Comparison of ENCODE assay signal across 17 mouse cellular contexts in the genomic region with DNA sequence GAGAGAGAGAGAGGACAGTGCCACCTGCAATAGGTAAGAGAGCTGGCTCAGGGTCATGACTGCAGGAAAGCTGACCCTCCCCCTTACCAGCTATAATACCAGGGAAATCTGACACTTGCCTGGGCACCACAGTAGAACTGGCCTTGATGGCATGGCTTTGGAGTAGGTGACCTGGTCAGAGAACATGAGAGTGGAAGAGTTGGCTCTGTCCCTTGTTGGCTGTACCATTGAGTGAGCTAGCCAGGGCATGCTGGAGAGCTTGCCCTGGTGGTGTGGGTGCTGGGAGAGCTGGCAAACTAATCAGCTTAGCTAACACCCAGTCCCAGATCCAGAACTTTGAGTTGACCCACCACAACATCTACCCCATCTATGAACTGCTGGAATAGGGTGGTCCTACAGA.
"Had no signal": no experiment of that assay in that cellular context is flagged by ENCODE, and none has a peak within 500 bp of the region (broad histone marks: within the 10 kb centered on the region; RNA-seq: fewer than 3 reads in every experiment).

No protein-coding gene starts in this region.

- H3K9me3 ChIP-seq: limb, embryonic 12.5 days; liver, embryonic 15.5 days; midbrain, embryonic 10.5 days; neural tube, embryonic 12.5 days had no signal

- H3K27me3 ChIP-seq: limb, embryonic 12.5 days; liver, embryonic 15.5 days; neural tube, embryonic 12.5 days had no signal

- ATAC-seq: lung, postnatal 0 days had no signal

- H3K9ac ChIP-seq: limb, embryonic 12.5 days; liver, embryonic 15.5 days; neural tube, embryonic 12.5 days had no signal

- H3K27ac ChIP-seq: kidney, postnatal 0 days; limb, embryonic 12.5 days; liver, embryonic 15.5 days; midbrain, embryonic 10.5 days; neural tube, embryonic 12.5 days; stomach, postnatal 0 days had no signal

- H3K4me1 ChIP-seq: limb, embryonic 12.5 days; liver, embryonic 15.5 days; midbrain, embryonic 10.5 days; neural tube, embryonic 12.5 days had no signal

- DNase-seq: kidney, postnatal 36 days; layer of hippocampus, adult 9-11 months; layer of hippocampus, postnatal 36 days; liver; lung, adult 2 months; lung, postnatal 36 days; midbrain, embryonic 14.5 days; thymus, adult 2 months; thymus, postnatal 25 days had no signal

- H3K4me3 ChIP-seq: limb, embryonic 12.5 days; liver, embryonic 15.5 days; midbrain, embryonic 10.5 days; myocyte; neural tube, embryonic 12.5 days had no signal

- H3K36me3 ChIP-seq: limb, embryonic 12.5 days; liver, embryonic 15.5 days; midbrain, embryonic 10.5 days; neural tube, embryonic 12.5 days had no signal

- H3K4me2 ChIP-seq: limb, embryonic 12.5 days; liver, embryonic 15.5 days; neural tube, embryonic 12.5 days had no signal
